Mouse (Mus musculus) midbrain, embryonic 14.5 days (tissue): ENCODE measurements around the gene Mprip. TPM values are rescaled to one million over a fixed set of nuclear protein-coding genes. Genes with fewer than 3 reads are reported as not detected.
A peak's percentile ranks its signal among the peaks of the same experiment; 100 is the strongest.

Source experiments
- ATAC-seq: fragments of 200-750 bp; cut with Nextera tagmentation; 2 replicates; pipeline ENCODE4 v1.8.0; 2017; ENCODE audit warnings: moderate number of reproducible peaks, moderate library complexity; ENCODE audit not compliant: low FRiP score, low TSS enrichment
- DNase-seq: peaks from one replicate; pipeline ENCODE4 v3.0.0-alpha.2; 2015
- H3K27ac ChIP-seq: fragments of 300-500 bp; sonication (generic); replicated peaks from 2 replicates; pipeline ENCODE4 v1.5.1; 2014; ENCODE audit warnings: mild to moderate bottlenecking, low read depth, low read length, moderate library complexity
- H3K27me3 ChIP-seq: fragments of 300-500 bp; sonication (generic); 2 replicates; pipeline ENCODE4 v1.6.1; 2014; ENCODE audit warnings: low read length, control low read depth, mixed read lengths; ENCODE audit not compliant: control insufficient read depth, insufficient read depth
- H3K36me3 ChIP-seq: fragments of 300-500 bp; sonication (generic); 2 replicates; pipeline ENCODE4 v1.6.1; 2014; ENCODE audit warnings: low read length, control low read depth; ENCODE audit not compliant: control insufficient read depth, insufficient read depth
- H3K4me1 ChIP-seq: fragments of 300-500 bp; sonication (generic); 2 replicates; pipeline ENCODE4 v1.6.1; 2014; ENCODE audit warnings: mild to moderate bottlenecking, antibody characterized with exemption, low read length, control low read depth; ENCODE audit not compliant: control insufficient read depth, insufficient read depth
- H3K4me2 ChIP-seq: fragments of 300-500 bp; sonication (generic); 2 replicates; pipeline ENCODE4 v1.6.1; 2014; ENCODE audit warnings: mild to moderate bottlenecking, low read length, moderate library complexity
- H3K4me3 ChIP-seq: fragments of 300-500 bp; sonication (generic); replicated peaks from 2 replicates; pipeline ENCODE4 v1.5.1; 2014; ENCODE audit warnings: low read depth, low read length
- H3K9ac ChIP-seq: fragments of 300-500 bp; sonication (generic); replicated peaks from 2 replicates; pipeline ENCODE4 v1.6.1; 2014; ENCODE audit warnings: mild to moderate bottlenecking, low read length, moderate library complexity
- H3K9me3 ChIP-seq: fragments of 300-500 bp; sonication (generic); 2 replicates; pipeline ENCODE4 v1.6.1; 2016; ENCODE audit warnings: low read length, control low read depth, mixed read lengths; ENCODE audit not compliant: control insufficient read depth
- WGBS: fragments of 180-500 bp; shearing (Covaris S2); extraction: QIAGEN DNeasy Blood & Tissue Kit; methylation state at CpG from one replicate; pipeline ENCODE4 v1.1.7; 2014; 5-methylcytosine and 5-hydroxymethylcytosine counted together
- polyA plus RNA-seq: library from polyadenylated mRNA; unstranded; fragments of >200 nt; fragmentation: Nextera tagmentation; extraction: Ambion mirVana; gene quantifications from 2 replicates; pipeline ENCODE4 v1.2.1, GENCODE M21; 2014

Mprip gene
- polyA plus RNA-seq, 1 experiment from 2014 or later: 68.7 TPM

GRCm38 (mm10) chr11:59642420-59642819 is 18.7 kb upstream of the Mprip start:
- Histone ChIP-seq H3K4me2 (no peak overlapping the region), H3K9me3 (no peaks in the 10 kb centered on the region), H3K4me1 (no peaks in the 10 kb centered on the region), H3K27ac (no peak overlapping the region), H3K36me3 (no peaks in the 10 kb centered on the region), H3K4me3 (no peak overlapping the region), H3K27me3 (no peaks in the 10 kb centered on the region), H3K9ac (no peak overlapping the region)
- no peak for ATAC-seq
- no peak for DNase-seq
- WGBS: 93% methylated on average over 8 of the region's 8 CpGs

- H3K27me3 ChIP-seq: no peaks in the 10 kb centered on the region
- no peaks in the 10 kb centered on the region for H3K4me1 ChIP-seq
- no peak overlapping the region for H3K4me3 ChIP-seq
- no peaks in the 10 kb centered on the region for H3K36me3 ChIP-seq
- no peak overlapping the region for H3K27ac ChIP-seq
- ATAC-seq: no peak
- no peaks in the 10 kb centered on the region for H3K9me3 ChIP-seq
- no peak for DNase-seq
- 73% methylated on average over 7 of the region's 7 CpGs for WGBS
- H3K4me2 ChIP-seq: no peak overlapping the region
- no peak overlapping the region for H3K9ac ChIP-seq
Measured at GRCm38 (mm10) chr11:59645036-59645435, 16.1 kb upstream of the Mprip start.

- no peak overlapping the region for H3K4me2 ChIP-seq
- ATAC-seq: no peak
- no peaks in the 10 kb centered on the region for H3K27me3 ChIP-seq
- no peaks in the 10 kb centered on the region for H3K9me3 ChIP-seq
- H3K27ac ChIP-seq: no peak overlapping the region
- H3K4me3 ChIP-seq: no peak overlapping the region
- H3K36me3 ChIP-seq: no peaks in the 10 kb centered on the region
- DNase-seq: no peak
- no peaks in the 10 kb centered on the region for H3K4me1 ChIP-seq
- WGBS: 76% methylated on average over 4 of the region's 4 CpGs
- no peak overlapping the region for H3K9ac ChIP-seq
Measured at GRCm38 (mm10) chr11:59649058-59649457, 12.0 kb upstream of the Mprip start.

GRCm38 (mm10) chr11:59653003-59653402 is 8.1 kb upstream of the Mprip start:
- Histone ChIP-seq H3K9ac (no peak overlapping the region), H3K27ac (no peak overlapping the region), H3K4me2 (no peak overlapping the region), H3K4me1 (no peaks in the 10 kb centered on the region), H3K36me3 (no peaks in the 10 kb centered on the region), H3K9me3 (no peaks in the 10 kb centered on the region), H3K4me3 (no peak overlapping the region), H3K27me3 (no peaks in the 10 kb centered on the region)
- ATAC-seq: no peak
- DNase-seq: no peak
- WGBS: 84% methylated on average over 2 of the region's 2 CpGs

GRCm38 (mm10) chr11:59653547-59653946 is 7.6 kb upstream of the Mprip start:
- Histone ChIP-seq H3K27ac (no peak overlapping the region), H3K9me3 (no peaks in the 10 kb centered on the region), H3K9ac (no peak overlapping the region), H3K4me1 (no peaks in the 10 kb centered on the region), H3K4me3 (no peak overlapping the region), H3K36me3 (no peaks in the 10 kb centered on the region), H3K27me3 (no peaks in the 10 kb centered on the region), H3K4me2 (no peak overlapping the region)
- ATAC-seq: no peak
- DNase-seq: no peak
- 89% methylated on average over 2 of the region's 2 CpGs for WGBS

- Histone ChIP-seq H3K27ac (no peak overlapping the region), H3K27me3 (no peaks in the 10 kb centered on the region), H3K9me3 (no peaks in the 10 kb centered on the region), H3K9ac (no peak overlapping the region), H3K4me3 (no peak overlapping the region), H3K4me1 (no peaks in the 10 kb centered on the region), H3K36me3 (no peaks in the 10 kb centered on the region), H3K4me2 (no peak overlapping the region)
- DNase-seq (no peak), ATAC-seq (no peak)
- WGBS: 70% methylated on average over 5 of the region's 5 CpGs
Measured at GRCm38 (mm10) chr11:59655337-59655736, 5.8 kb upstream of the Mprip start.

GRCm38 (mm10) chr11:59656016-59656415 is 5.1 kb upstream of the Mprip start:
- no peaks in the 10 kb centered on the region for H3K36me3 ChIP-seq
- 83% methylated on average over 7 of the region's 7 CpGs for WGBS

GRCm38 (mm10) chr11:59661601-59662248 is 620 bp downstream of the Mprip start:
- H3K4me1 ChIP-seq: peaks cover 30% of the 10 kb centered on the region
- no peaks in the 10 kb centered on the region for H3K27me3 ChIP-seq
- under 1% methylated on average over 28 of the region's 28 CpGs for WGBS
- DNase-seq: no peak
- H3K9ac ChIP-seq: peak overlapping the region; percentile 80
- H3K36me3 ChIP-seq: no peaks in the 10 kb centered on the region
- H3K4me3 ChIP-seq: peak overlapping the region; percentile 71
- H3K4me2 ChIP-seq: peak overlapping the region; percentile 63
- no peaks in the 10 kb centered on the region for H3K9me3 ChIP-seq
- H3K27ac ChIP-seq: peak overlapping the region; percentile 92
- no peak for ATAC-seq

More at GRCm38 (mm10) chr11:59656016-59656415, 5.1 kb upstream of the Mprip start:
- Histone ChIP-seq H3K9me3 (no peaks in the 10 kb centered on the region), H3K4me1 (no peaks in the 10 kb centered on the region), H3K9ac (no peak overlapping the region), H3K27ac (no peak overlapping the region), H3K27me3 (no peaks in the 10 kb centered on the region), H3K4me3 (no peak overlapping the region), H3K4me2 (no peak overlapping the region)
- ATAC-seq (no peak), DNase-seq (no peak)

- Histone ChIP-seq H3K9me3 (no peaks in the 10 kb centered on the region), H3K36me3 (no peaks in the 10 kb centered on the region), H3K4me3 (peak overlapping the region; percentile 71), H3K4me2 (peak overlapping the region; percentile 88), H3K9ac (peak overlapping the region; percentile 80), H3K27me3 (no peaks in the 10 kb centered on the region), H3K4me1 (peaks cover 30% of the 10 kb centered on the region), H3K27ac (peak overlapping the region; percentile 92)
- under 1% methylated on average over 58 of the region's 82 CpGs for WGBS
- DNase-seq (peak; percentile 97), ATAC-seq (peak; percentile 98)
Measured at GRCm38 (mm10) chr11:59662249-59662788, 1.2 kb downstream of the Mprip start.
